Mouse (Mus musculus) ES-E14 (cell line): ENCODE data around the gene Gm21761.
"Not testable (repeated sequence)": the region's sequence is repeated elsewhere in the genome, so short reads cannot be mapped to it uniquely, and the experiment has no call there.

Experiments used
- CHD2 ChIP-seq: IDR thresholded peaks from 2 replicates; pipeline ENCODE4 v1.6.1; 2014; ENCODE audit warnings: mild to moderate bottlenecking, low read depth, low read length, inconsistent platforms
- HCFC1 ChIP-seq: IDR thresholded peaks from 2 replicates; pipeline ENCODE4 v1.6.1; 2012; ENCODE audit warnings: low read length, inconsistent platforms, borderline replicate concordance; ENCODE audit not compliant: insufficient read depth
- MAFK ChIP-seq: IDR thresholded peaks from 2 replicates; pipeline ENCODE4 v1.6.1; 2014; ENCODE audit warnings: mild to moderate bottlenecking, low read depth, low read length, inconsistent platforms; ENCODE audit not compliant: insufficient read depth
- ZC3H11A ChIP-seq: IDR thresholded peaks from 2 replicates; pipeline ENCODE4 v1.6.1; 2012; ENCODE audit warnings: low read depth, mild to moderate bottlenecking, inconsistent platforms, low read length, borderline replicate concordance
- ZNF384 ChIP-seq: IDR thresholded peaks from 2 replicates; pipeline ENCODE4 v1.6.1; 2012; ENCODE audit warnings: low read depth, low read length, inconsistent platforms

- not testable (repeated sequence) for TF ChIP-seq MAFK, ZNF384, CHD2, HCFC1, ZC3H11A
Observed at GRCm38 (mm10) chr13:119894685-119895084, 34.4 kb downstream of the Gm21761 start, which contains the start of gene Tcstv1.
